Mouse (Mus musculus) heart, adult 8-10 months (tissue): Measurements from ENCODE around the gene Tor3a. TPM values are rescaled to one million over a fixed set of nuclear protein-coding genes. Genes with fewer than 3 reads are reported as not detected.

Experiments
- DNase-seq: peaks from one replicate; pipeline ENCODE4 v3.0.0; 2022; ENCODE audit warnings: low spot score
- total RNA-seq, 4 experiments: library from RNA; stranded (reverse); gene quantifications; 2 replicates each; pipeline ENCODE4 v1.2.4; 2022

The Tor3a gene
- total RNA-seq: 10 to 100 TPM in 1 of 4 experiments, 1 to 10 TPM in 3; 8.1 to 11.2 (median 9.2) TPM

DNA sequence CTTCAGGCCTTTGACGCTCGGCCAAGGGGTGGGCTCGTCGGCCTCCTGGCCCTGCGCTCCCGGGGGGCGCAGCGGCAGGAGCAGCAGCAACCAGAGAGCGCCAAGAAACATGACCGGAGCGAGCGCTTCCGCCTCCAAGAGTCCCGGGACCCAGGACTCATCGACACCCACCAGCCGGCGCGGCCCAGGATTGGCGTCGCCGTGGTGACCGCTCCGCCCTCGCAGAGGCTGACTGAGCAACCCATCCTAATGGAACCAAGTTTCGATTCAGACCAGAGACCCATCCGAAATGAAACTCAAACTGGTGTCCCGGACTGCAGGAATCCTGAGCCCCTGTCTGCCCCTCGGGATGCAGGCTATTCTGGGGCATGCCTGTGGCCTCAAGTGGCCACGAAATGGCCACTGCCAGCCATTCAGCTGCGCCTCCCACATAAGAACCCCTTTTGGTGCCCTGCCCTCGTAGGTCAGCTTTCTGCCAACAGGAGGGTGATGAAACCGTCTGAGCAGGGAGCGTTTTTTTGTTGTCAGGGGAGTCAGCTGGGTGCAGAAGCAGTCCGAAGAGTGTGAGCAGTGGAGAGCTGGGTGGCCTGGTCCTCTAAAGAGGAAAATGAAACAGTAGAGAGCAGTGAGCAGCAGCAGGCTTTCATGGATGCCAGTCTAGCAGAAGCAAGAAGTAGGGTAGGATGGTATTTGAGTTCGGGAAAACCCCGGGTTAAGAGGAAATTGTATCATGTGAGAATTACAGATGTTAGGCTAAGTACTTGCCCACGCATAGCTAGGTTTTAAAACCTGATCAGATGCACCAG is at the start of gene Tor3a:
Gene Tor3a (minus strand): TSS at position 162 of the 806 bp plus-strand sequence.
- DNase-seq: peak; percentile 88

DNA sequence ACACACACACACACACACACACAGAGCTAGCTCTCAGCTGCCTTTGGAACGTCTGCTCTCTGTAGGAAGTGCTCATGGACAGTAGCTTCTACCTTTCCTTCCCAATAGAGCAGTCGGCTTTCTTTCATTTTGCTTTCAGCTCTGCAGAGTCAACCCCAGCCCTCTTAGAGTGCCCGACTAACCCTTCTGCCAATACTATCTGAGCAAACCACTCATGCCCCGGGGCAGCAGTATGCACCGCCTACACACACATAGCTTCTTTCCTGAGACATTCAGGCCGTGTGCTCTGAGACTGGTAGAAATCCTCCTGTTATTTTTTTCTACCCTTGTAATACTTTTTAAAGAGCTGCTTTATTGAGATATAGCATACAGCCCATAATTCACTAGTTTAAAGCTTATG is 47.9 kb upstream of the Tor3a start:
- no peak for DNase-seq

DNA sequence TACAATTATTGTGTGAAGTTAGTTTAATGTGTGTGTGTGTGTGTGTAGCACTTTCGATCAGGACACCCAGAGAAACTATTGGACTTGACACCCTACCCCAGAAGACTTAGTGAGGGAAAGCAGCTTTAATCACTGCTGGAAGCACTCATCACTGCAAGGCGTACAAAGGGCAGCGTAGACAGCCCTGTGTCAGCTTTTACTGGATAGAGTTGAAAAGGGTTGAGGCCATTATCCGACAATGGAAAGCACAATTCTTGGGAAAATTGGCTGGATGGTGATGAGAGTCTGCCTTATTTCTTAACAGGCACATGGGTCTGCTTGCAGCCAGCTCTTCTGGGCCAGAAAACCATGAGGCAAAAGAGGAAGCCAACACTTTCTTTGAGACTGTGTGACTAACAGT is 45.9 kb upstream of the Tor3a start:
- no peak for DNase-seq

DNA sequence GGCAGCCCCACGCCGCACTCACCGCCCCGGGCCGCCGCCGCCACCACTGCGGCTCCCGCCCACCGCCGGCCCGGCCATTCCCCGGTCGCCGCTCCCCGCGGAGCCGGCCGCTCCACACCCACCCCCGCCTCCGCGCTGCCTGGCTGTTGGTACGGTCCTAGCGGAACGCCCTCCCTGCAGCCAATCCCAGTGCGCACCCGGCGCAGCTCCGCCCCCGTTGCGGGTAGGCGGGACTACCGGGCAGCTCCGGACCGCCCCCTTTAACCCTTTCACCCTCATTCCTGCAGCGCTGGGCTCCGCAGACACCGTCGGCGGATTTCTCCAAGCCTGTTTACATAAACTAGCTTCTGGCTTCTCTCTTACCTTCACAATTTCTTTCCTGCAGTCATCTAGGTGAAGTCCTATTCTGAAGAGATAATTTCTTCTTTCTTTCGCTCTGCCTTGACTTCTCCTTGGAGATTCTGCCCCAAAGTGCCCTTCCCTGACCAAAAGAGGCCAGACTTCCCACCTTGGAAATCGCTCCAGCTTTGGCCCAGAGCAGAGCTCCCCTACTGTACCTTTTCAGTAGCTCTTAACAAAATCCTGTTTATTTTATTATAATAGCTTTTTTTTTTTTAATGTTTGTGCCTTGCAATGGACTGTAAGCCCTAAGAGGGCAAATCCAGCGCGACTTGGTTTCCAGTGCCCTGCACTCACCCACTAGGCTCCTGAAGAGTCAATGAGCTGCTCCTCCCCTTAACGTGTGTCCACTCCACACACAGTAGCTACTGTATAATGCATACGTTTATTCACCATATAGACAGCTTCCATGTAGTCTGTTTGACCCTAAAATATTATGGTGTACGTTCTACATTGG is 45.0 kb upstream of the Tor3a start, which contains the start of gene Fam20b:
Gene Fam20b (minus strand): TSS at position 137 of the 856 bp plus-strand sequence.
- DNase-seq: peak; percentile 94

DNA sequence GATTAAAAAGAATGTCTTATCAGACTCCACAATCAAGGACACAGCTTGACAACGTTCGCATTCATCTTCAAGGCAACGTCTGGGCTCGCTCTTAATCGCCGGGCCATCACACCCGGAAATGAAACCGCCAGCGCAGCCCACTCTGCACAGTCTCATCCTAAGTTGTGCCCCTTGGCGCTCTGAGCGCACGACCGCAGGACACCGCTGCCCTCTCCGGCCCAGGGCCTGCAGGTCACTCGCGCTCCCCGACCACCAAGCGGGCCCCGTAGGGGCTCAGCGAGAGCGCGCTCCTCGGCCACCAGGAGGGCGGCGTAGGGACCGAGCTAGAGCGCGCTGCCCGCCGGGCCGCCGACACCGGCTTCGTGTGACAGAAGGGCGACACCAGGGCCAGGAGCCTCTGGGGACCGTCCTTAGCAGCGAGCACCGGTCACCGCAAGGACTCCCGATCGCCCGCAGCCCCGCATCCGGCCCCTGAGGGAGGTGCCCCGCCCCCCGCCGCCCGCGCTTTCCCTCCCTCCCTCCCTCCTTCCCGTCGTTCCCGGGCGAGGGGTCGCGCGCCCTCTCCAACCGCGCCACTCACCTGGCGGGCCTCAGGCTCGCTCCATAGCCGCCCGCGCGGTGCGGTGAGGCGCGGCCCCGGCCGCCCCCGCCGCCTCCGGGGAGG is 44.3 kb upstream of the Tor3a start:
- peak; percentile 8 for DNase-seq

DNA sequence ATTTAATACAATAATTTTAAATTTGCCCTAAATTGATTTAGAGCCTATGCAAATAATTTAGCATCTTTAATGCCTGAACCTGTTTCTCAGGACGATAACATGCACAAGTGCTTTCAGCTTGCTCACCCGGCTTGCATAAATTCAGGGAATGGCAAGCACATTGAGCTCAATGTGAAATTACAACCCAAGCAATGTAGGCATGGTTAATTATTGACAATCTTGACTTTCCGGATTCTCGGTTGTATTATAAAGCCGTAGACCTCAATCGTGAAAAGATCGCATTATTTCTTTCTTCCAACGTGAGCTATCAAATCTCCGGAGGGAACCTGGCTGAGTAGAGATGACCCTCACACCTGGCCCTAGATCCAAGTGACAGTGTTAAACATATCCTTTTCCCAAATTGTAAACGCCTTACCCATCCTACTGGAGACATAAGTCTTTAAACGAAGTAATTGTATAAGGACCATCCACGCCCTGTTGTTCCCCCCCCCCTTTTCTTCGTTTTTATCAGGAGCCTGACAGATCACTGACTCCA is 43.7 kb upstream of the Tor3a start:
- DNase-seq: no peak

DNA sequence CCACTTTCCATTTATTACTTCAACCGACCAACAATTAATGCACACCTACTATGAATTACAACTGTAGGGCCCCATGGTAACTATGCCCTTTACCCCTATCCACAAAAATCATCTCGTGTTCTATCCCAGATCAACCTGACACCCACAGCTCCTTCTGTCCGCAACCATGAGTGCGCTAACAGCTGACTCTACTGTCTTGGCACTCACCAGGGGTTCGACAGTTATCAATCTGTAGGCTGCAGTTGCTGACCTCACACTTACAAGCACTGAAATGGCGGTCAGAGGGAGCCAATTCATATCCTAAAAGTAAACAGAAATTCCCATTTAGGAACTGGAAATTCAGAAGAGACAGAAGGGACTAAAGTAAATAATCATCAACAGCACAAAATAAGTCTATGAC is 42.5 kb upstream of the Tor3a start:
- DNase-seq: no peak

DNA sequence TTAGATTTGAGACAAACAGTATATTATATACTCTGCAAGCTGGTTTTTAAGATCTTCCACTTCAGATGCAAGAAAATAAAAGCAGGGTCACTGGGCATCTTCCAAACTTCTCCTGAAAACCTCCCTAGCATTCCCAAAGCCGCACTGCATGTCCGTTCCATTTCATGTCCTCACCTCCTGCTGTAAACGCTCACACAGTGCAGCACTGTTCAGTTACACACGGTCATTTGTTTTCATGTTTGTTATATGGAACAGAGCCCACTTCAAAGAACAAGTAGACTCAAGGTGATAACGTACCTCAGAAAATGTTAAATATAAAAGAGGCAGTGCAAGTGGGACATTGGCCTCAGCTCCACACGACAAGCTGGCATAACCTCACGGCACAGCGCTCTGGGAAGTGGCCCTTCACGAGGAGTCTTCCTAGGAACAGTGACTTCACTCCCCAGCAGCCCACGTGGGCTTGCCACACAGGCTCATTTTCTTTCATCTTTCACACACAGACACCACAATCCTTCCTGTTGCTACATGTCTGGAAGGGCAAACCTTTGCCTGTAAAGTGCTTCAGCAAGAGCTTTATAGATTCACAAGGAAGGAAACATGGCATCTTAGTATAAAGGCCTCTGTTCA is 36.4 kb upstream of the Tor3a start:
- no peak for DNase-seq

DNA sequence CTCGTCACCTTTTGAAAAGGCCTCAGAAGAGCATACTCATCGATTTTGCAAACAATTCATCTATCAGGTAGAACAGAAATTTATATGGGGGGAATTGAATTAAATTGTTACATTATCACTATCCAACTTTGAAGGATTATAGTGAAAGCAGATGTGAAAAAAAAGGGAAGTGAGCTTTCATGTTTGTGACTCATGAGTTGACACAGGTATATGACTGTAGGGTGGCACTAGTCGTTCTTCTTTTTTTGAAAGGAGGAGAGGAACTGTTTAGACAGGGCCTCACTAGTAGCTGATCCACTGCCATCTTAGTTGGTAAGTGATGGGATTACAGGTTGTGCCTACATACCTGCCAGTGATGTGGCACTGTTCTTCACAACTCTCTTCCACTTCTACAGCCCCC is 34.5 kb upstream of the Tor3a start:
- DNase-seq: no peak

DNA sequence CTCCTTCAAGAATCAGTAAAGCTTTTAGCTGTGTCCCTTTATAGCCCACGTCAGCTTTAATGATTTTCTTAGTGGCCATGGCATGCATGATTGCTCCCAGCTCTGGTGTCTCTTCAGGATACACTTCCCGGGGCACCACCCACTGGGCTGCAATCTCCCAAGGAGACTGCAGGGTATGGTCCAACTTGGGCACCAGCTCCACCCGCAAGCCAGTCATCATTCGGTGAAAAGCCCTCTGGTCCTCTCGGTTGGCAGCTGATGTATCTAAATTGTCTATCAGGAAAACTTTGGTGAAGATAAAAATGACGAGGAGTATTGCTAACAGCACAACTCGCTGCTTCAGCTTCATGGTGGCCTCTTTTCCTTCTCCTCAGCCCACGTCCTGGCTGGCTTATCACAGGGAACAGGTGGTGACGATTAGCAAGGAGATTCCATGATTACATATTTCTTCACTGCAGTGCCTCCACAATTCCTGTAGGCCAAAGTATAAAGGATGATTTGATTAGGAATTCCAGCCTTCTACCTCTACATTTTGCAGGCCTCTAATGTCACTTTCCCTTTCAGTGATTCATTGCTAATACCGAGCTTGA is 31.6 kb upstream of the Tor3a start:
- DNase-seq: no peak

DNA sequence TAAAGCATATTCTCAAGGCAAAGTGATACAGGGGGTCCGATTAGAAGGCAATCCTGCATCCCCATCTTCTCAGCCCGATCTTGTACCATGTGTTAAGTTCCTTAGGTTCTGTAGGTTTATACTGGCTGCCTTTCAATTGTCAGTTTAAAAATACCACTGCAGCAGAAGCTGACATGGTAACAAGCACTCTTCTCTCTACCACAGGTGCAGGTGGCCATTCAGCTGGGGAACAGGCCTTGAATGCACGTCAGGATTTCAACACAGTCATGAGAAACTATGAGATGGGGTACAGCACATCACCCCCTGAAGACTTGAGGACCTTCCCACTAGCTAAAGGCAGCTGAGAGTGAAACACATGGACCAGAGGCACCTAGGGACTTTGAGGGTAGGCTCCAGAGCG is 29.3 kb upstream of the Tor3a start:
- no peak for DNase-seq

DNA sequence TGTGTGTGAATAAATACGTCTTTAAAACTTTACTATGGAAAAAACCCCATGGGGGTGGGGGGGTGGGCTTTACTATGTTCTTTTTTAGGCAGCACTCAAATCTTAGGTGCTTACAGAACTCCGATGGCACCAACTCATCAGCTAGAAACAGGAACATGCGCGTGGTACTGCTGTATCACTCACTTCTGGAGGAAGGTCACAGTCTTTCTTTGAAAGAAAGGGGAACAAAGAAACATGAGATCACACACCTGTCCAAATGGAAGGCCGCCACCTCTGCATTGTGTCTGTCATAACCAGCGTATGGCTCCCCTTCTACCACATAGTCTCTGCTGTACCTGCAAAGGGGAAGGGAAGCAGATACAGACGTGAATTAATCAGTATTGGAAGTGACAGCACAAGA is 28.0 kb upstream of the Tor3a start:
- no peak for DNase-seq

DNA sequence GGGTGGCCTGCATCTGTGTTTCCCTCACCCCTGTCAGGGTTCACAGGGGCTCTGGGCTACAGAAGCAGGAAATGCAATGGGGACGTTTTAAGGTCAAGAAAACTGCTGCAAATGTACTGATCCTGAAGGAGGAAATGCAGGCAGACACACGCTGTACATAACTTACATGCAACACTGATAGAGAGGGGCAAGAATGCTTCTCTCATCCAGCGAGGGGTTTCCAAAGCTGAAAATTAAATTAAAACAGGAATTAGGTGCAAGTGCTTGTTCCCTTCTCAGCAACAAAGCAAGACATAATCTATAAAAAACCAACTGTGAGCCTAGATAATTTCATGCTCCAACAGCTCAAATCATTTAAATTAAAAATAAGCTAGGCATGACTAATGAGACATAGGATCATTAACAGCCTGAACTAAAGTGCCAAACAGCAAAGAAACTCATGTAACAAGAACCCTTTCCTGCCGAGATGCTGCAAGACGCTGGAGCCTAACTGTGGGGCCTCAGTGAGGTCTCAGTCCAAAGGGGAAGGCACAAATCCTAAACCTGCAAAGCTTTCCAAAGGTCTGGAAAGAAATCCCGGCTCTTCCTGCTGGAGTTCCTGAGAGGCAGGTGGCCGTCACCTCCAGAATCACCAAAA is 12.0 kb upstream of the Tor3a start:
- no peak for DNase-seq

DNA sequence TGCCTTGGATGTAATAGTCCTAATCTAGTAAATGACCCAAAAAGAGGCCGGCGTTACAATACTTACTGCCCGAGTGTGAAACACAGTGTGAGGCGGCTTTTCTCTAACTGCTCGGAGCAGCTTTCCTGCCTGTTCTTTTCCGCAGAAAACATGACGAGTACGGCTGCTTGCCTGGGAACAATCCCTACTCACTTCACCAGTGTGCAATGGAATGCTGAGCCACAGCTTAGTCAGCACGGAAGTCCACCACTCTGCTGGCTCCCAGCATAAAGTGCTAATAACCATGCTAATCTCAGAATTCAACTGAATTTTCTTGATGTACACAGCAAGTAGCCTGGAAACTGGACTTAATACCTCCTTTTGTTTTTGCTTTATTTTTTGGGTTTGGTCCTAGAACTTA is 5.4 kb upstream of the Tor3a start:
- DNase-seq: no peak

DNA sequence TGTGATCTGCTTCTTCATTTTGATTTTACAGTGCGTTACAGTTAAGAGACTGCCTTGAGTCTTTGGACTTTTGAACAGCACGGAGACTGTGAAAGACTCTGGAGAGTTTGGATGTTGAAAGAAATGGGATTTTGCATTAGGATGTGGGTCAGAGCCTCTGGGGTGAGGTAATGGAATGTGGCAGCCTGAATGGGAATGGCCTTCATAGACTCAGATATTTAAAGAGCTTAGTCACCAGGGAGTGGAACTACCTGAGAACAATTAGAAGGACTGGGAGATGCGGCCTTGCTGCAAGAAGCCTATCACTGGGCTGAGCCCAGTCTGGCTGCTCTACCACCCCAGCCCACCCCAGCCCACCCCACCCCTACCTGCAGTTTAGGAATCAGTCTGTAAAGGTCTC is 3.1 kb upstream of the Tor3a start:
- DNase-seq: no peak

DNA sequence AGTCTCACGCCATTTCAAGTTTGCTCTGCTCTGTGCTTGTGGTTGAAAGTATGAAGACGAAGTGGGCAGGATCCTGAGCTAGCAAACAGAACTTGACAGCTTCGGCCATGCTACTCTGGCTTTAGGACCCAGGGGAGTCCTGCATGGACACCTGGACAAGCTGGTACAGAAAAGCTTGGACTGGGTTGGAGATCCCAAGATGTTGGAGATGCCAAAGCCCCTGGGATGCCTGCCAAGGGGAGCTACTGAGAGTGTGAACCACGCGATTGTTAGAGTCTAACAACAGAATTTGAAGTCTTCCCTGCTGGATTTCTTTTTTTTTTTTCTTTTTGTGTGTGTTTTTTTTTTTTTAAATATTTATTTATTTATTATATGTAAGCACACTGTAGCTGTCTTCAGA is 2.4 kb upstream of the Tor3a start:
- DNase-seq: no peak

DNA sequence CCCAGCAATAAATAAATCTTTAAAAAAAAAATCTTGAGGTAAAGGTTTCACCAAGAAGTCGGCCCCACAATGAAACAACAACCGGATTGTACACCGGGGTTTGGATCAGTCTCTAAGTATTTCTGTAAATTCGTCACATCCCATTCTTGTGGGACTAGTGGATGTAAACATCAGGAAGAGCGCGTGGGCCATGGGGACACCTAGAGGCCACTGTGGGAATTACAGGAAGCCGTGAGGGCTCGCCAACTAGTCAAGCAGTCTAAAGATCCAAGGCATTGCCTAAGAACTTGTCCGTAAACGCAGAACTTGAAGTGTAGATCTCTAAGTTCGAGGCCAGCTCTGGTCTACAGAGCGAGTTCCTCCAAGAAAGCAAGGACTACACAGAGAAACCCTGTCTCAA is 2.0 kb upstream of the Tor3a start:
- DNase-seq: peak; percentile 57

DNA sequence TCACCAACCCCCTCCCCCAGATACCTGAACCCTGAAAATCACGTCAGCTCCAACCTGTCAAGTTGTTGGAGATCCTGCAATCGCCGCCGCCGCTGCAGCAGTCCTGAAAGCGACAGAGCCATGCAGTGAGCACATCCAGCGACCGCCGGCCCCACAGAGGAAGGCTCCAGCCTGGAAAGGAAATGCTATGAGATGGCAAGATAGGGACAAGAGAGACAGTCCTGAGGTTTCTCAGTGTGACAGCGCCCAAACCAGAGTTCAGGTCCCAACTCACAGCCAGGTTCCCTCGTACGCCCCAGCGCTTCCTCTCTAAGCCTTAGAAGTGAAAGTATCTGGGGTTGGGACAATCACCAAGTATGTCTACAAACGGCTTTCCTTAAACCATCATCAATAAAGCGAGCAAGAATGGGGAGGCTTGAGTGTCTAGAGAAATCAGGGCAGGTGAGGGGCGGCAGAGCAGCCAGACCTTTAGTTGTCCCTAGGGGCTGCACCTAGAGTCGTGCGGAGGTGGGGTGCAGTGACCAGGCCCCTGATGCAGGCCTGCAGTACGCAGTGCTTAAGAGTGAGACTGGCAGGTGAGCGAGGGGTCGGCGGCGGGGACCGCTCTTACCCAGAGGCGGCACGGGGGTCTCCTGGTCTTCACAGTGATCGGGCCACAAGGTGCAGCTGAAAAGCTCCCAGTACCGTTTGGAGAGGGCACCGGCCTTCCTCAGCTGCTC is 521 bp downstream of the Tor3a start:
- peak; percentile 46 for DNase-seq

DNA sequence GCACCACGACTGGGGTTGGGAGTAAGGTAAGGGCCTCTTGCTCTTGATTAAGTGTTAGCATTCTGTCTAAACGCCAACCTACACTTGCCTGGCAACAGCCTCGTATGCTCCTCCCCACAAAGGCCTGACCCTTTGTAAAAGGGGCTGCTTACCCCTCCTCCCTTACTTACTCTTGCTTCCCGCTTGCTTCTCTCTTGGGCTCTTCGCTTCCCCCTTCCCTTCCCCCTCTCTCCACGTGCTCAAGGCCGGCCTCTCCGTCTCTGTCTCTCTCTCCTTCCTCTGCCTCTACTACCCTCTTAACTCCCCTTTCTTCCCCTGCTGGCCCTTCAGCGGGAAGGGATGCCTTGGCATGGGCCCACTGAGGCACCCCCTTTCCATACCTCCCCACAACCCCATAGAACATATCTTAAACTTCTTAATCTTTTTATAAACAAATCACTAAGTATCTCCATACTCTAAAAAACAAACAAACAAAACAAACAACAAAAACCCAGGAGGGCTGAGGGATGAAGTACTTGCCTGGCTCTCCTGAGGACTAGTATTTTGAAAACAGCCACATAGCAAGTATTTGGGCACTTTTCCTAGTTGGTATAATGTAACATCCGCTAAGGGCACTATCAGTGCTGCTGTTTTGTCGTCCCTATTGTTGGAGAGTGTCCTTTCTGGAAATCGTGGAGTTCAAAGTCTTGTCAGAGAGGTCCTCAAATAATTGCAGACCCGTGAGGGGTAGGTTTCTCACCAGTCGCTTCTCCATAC is 1.3 kb downstream of the Tor3a start:
- no peak for DNase-seq
